Mouse (Mus musculus) spleen, adult 12 weeks (tissue): Measurements from ENCODE around the gene Lgals3bp.
"Not testable (repeated sequence)": the region's sequence is repeated elsewhere in the genome, so short reads cannot be mapped to it uniquely, and the experiment has no call there.

Source experiments
- DNase-seq: peaks from one replicate; pipeline ENCODE4 v3.0.0; 2022; ENCODE audit warnings: low spot score

Gene Lgals3bp

DNA sequence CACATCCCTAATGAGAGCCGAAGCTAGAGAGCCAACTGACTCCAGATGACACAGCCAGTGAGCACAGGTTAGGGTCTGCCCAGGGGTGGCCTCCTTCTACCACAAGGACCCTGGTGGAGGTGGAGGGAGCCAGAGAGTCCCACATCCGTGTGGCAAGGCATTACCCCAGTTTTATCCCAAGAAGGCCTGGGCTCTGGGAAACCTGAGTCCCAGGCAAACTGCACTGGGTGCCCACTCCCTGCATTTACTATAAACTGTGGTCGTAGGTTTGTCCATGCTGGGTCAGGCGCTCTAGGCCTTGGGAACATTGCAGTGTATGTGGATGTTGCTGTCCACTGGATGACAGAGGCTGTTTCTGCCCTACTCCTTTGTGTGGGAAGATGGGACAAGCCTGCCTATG lies 697 bp downstream of the Lgals3bp start:
- DNase-seq: no peak

DNA sequence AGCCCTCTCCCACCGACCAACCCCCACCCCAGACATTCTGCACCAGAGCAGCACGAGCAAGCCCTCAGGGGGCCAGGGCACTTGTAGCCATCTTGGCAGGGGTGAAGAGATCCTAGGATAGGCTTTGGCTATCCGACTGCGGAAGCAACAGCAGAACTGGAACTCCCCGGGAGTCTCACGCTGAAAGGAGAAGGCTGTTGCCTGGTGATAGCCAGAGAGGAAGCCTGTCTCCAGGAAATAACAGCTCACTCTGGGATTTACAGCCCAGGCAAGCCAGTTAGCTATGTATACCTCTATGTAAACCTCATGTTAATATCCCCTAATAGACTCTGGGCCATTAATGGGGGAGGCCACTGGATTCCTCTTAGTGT lies 1.3 kb downstream of the Lgals3bp start:
- DNase-seq: no peak

DNA sequence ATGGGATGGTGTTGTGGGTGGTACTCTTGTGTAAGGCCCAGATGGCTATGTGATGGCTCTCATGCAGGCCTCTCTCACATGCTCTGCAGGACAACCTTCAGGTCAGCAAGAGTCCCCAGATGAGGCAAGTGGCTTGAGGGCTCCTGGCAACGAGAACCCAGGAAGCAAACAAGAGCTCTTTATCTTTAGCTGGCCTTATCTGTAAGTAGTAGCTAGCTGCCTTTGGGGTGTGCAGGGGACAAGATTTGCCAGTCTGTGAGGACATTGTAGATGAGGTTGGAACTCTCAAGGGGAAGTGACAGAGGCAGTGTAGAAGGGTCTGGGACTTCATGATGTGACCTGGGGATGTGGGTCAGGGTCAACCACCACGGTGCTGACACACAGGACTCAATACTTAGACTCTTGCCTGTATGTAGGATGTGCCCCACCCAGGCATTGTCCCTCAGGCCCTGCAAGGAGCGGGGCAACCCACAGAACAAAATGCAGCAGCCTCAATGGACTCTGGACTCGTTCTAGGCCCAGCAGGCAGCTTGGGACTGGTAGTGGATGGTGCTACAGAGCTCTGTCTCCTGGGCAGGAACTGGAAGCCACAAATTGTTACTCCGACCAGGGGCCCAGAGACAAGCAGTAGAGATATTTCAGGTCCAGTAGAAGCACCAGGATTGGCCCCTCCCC lies 1.9 kb downstream of the Lgals3bp start:
- no peak for DNase-seq

GRCm38 (mm10) chr11:118397806-118398530 lies 3.9 kb downstream of the Lgals3bp start:
- DNase-seq: no peak

DNA sequence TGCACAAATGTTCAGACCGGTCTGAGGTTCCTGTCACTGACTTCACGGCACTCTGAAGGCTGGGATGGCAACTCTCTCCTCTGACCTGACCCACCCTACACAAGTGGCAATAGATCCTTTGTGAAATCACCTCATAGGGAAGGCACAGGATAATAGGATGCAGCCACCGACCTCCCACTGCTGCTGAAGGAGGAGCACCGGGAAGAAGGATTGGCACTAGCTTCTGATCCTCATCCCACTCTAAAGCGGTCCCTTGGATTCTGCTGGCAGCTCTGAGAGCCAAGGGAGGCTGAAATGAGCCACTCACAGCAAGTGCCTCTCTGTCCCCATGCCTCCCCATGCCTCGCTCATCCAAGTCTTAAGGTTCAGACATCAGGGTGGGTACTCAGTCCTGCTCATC lies 7.4 kb downstream of the Lgals3bp start:
- DNase-seq: no peak

GRCm38 (mm10) chr11:118393991-118394390 lies 7.9 kb downstream of the Lgals3bp start:
- DNase-seq: no peak

DNA sequence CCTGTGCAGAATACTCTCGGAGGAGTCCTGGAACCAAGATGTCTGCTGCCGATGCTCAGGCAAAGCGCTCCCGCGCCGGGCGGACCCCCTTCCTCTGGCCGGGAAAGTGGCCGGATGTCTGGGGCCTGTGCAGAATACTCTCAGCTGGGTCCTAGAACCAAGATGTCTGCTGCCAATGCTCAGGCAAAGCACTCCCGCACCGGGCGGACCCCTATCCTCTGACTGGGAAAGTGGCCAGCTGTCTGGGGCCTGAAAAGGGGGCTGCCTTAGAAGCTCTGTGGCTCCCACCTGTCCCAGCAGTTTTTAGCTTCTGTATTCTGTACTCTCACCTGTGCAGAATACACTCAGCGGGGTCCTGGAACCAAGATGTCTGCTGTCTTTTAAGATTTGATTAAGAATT lies 14.1 kb downstream of the Lgals3bp start:
- DNase-seq: not testable (repeated sequence)

DNA sequence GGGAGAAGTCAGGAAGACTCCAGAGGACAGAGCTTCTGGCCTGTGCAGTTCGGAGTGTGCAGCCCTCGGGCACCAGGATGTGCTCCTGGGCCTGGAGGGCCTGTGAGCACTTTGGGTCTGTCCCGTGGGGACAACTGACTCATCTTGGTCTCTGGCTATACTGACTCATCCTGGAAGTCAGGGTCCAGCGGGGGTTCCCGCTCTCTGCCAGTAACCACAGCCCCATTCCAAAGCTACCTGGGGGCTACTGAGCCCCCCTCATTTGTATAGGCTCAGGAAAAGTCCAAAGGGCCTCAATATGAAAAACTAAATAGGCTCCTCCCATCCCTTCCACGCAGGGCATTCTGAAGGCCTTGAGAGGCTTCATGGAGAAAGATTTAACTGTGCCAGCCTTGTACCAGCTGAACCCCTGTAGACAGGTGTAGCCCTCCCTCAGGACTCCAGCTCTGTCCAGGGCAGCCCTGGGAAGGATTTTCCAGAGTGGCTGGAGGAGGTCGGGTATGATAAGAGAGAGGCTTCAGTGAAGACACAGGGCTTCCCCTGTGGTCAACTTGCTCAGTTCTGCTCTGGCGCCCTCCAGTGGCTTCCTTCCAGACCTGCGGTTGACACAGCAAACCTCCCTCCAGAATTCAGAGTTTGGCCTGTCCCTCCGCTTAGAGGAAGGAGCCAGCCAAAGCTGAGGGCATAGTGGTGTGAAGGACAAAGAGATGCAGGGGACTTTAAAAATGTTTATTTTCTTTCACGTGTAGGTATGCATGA lies 22.5 kb downstream of the Lgals3bp start:
- peak; percentile 50 for DNase-seq

GRCm38 (mm10) chr11:118378656-118379055 lies 23.2 kb downstream of the Lgals3bp start:
- no peak for DNase-seq

- DNase-seq: not testable (repeated sequence)
These were observed 25.6 kb downstream of the Lgals3bp start for GRCm38 (mm10) chr11:118376323-118376722.

GRCm38 (mm10) chr11:118375881-118376280 lies 26.0 kb downstream of the Lgals3bp start:
- DNase-seq: no peak

GRCm38 (mm10) chr11:118375461-118375860 lies 26.4 kb downstream of the Lgals3bp start:
- DNase-seq: no peak

DNA sequence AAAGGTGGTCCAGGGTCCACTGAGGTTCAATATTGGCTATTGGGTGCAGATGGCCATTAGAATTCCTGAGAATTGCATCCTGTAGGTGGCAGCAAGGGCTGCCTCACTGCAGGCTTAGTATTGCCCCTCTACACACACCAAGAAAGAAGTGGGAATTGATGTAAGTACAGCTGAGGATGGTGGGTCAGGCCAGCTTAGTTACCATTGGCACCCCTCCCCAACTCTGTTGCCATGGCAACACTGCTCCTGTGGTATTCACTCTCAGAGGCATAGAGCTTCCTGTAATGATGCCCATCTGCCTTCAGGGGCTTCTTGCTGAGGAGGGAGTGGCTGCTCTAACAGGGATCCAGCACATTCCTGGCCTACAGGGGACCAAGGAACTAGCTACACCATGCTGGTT lies 26.9 kb downstream of the Lgals3bp start:
- DNase-seq: no peak

DNA sequence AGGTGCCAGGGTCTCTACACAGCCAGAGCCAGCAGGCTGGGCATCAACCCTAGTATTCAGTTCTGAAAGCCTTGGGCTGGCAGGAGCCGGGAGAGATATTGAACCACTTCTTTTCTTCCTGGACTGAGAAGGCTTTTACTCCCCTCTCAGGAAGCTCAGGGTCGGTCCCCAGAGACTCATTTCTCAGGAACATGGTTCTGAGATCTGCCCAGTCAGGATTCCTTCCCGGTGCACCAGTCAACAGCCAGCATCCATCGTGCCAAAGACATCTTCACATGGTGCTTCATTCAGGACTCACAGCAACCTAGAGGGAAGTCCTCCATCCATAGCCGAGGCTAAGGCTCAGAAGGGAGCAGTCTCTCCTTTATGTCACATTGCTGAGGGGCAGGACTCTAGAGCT lies 27.4 kb downstream of the Lgals3bp start:
- DNase-seq: no peak

DNA sequence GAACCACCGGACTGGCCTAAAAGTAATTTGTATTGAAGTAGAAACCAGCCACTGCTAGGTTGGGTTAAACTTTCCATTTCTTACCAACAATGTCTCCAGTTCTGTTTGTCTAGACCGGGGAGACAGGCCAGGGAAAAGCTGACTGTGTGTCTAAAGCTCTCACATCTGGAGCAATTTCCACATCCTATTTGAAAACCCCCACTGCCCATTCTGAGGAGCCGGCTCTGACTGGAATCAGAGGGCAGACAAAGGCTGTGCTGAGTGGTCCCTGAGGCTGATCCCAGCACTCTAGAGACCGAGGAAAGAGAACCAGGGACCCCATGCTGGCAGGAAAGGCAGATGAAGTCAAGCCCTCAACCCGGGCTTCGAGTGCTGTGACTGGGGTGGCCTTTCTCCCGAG lies 29.3 kb downstream of the Lgals3bp start:
- DNase-seq: no peak

DNA sequence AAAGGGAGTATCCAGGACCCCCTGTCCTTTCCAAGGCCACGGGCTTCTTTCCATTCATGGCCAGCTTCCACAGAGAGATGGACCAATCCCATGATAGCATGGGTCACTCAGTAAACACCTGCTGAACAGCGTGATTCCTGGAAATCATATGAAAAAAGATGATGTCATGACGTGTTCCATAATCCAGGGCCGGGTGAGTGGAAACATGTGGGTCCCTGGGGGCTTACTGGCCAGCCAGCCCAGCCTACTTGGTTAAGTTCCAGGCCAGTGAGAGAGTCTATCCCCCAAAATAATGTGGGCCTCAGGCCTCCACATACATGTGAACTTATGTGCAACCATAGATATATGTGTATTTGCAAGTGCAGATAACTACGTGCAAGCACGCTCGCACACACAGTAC lies 30.0 kb downstream of the Lgals3bp start:
- no peak for DNase-seq

GRCm38 (mm10) chr11:118369657-118370056 lies 32.2 kb downstream of the Lgals3bp start:
- DNase-seq: no peak

GRCm38 (mm10) chr11:118369251-118369650 lies 32.6 kb downstream of the Lgals3bp start:
- no peak for DNase-seq

DNA sequence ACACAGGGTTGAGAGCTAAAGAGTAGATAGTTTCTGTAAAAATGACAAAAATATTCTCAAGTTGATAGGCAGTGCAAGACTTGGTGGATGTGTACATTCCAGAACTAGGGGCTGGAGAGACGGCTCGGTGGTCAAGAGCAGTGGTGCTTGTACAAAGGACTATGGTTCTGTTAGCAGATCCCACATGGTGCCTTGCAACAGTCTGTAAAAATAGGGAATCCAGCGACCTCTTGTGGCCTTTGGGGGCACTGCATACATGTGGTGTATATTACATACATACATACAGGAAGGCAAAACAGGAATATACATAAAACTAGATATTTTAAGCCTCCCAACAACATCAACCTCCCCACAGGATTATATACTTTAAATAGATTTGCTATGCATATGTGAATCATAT lies 33.6 kb downstream of the Lgals3bp start:
- DNase-seq: no peak

DNA sequence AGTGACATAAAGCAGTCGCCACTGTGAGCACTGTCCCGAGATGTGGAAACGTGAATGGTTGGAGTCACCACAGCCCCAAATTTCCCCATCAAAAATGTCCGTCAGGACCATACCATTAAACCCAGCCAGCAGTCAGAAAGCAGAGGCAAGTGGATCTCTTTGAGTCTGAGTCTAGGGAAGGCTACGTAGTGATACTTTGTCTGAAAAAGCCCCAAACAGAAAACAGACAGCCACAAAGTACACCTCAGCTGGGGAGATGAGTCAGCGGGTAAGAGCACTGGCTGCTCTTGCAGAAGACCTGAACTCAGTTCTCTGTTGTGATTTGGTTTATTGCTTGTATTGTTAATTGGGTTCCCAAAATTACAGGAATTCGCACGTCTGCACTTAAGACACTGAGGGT lies 35.3 kb downstream of the Lgals3bp start:
- no peak for DNase-seq

DNA sequence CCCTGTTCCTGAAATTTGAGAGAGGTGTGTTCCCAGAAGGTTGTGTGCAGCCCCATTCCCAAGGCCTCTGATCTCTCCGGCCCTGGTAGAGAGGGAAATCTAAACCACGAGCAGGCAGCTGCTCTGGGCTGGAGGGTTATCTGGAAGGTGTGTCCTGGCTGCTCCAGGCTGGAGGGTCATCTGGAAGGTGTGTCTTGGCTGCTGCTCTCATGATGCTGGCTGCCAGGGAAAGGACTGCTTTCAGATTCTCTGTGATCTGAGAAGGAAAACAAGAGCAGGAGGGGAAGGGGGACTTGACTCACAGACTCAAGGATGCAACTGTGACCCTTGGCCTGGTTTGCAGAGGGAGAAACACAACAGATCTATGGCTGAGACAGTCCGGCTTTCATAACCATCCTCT lies 35.8 kb downstream of the Lgals3bp start:
- DNase-seq: no peak

DNA sequence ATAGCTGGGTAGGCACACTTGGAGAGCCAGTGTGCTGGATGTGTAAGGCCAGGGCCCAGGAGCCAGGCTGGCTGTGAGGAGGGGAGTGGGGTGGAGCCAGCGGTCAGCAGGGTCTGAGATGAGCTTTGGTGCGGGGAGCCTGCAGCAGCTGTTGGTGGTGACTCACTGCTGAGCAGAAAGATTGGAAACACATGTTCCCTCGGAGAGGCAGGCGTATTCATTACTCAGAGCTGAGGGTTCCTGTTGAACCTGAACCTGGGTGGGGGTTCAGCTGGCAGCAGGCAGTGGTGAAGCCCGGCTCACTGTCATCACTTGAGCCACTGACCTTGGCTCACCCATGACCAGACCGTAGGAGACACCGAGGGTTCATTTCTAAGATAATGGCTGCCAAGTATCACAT lies 36.7 kb downstream of the Lgals3bp start:
- DNase-seq: no peak

- no peak for DNase-seq
These were observed 37.9 kb downstream of the Lgals3bp start for GRCm38 (mm10) chr11:118364021-118364420.
